Mouse (Mus musculus) C2C12 (cell line): ENCODE data around the gene A430078G23Rik.

ENCODE experiments used
- CTCF ChIP-seq: IDR thresholded peaks from one replicate; pipeline ENCODE4 v1.5.1; 2011; ENCODE audit not compliant: control insufficient read depth, insufficient read depth, insufficient read length
- MAX ChIP-seq: IDR thresholded peaks from one replicate; pipeline ENCODE4 v1.6.1; 2011; ENCODE audit warnings: mild to moderate bottlenecking, control low read depth
- MYOD1 ChIP-seq: IDR thresholded peaks from one replicate; pipeline ENCODE4 v1.6.1; 2011; ENCODE audit warnings: low read depth; ENCODE audit not compliant: control insufficient read depth, insufficient read length
- MYOG ChIP-seq: IDR thresholded peaks from one replicate; pipeline ENCODE4 v1.6.1; 2011; ENCODE audit not compliant: control insufficient read depth, insufficient read length; ENCODE audit errors: extremely low read depth

DNA sequence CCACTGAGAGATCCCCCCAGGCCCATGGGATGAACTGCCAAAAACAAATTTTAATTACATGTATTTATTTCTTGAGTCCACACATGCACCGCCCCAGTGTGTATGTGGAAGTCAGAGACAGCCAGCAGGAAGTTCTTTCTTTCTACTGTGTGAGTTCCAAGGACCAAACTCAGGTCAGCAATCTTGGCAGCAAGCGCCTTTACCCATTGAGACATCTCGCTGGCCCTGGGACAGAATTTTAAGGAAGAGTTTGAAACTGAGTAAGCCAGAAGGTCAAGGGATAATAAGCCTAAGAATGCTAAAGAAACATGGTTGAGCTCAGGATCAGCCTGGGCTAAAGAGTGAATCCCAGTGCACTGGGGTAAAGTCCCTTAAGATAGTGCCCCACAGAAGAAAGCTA is 44.4 kb downstream of the A430078G23Rik start:
- TF ChIP-seq CTCF (no peak), MYOD1 (no peak), MAX (no peak), MYOG (no peak)
